Mouse (Mus musculus): ENCODE measurements at regions not wholly inside any gene's neighbourhood (a gene's known extent, or its start where the extent isn't known, plus 50 kb on each side); places are given as distances from the start of the nearest gene placed in this dataset.

GRCm38 (mm10) chr13:111938896-111939422, 130.2 kb upstream of the Map3k1 start:
- ATAC-seq (replicated peaks; ENCODE audit: low read depth, poor library complexity, severe bottlenecking) = no peak

- no peak for ATAC-seq (replicated peaks; ENCODE audit: low read depth, poor library complexity, severe bottlenecking)
Measured at GRCm38 (mm10) chr13:111939534-111940115, 130.8 kb upstream of the Map3k1 start.

- no peak for ATAC-seq (replicated peaks; ENCODE audit: low read depth, poor library complexity, severe bottlenecking)
Measured at GRCm38 (mm10) chr13:111940275-111940674, 131.5 kb upstream of the Map3k1 start.

GRCm38 (mm10) chr13:111940796-111941513, 132.2 kb upstream of the Map3k1 start:
- ATAC-seq (replicated peaks; ENCODE audit: low read depth, poor library complexity, severe bottlenecking) = peak; percentile 48

GRCm38 (mm10) chr13:111941946-111942345, 133.2 kb upstream of the Map3k1 start:
- ATAC-seq (replicated peaks; ENCODE audit: low read depth, poor library complexity, severe bottlenecking) = no peak

GRCm38 (mm10) chr13:111943392-111944088, 134.7 kb upstream of the Map3k1 start:
- no peak for ATAC-seq (replicated peaks; ENCODE audit: low read depth, poor library complexity, severe bottlenecking)

- ATAC-seq (replicated peaks; ENCODE audit: low read depth, poor library complexity, severe bottlenecking) = peak; percentile 39
Measured at GRCm38 (mm10) chr13:111944089-111944406, 135.3 kb upstream of the Map3k1 start.

GRCm38 (mm10) chr13:111946271-111946670, 137.5 kb upstream of the Map3k1 start:
- ATAC-seq (replicated peaks; ENCODE audit: low read depth, poor library complexity, severe bottlenecking) = no peak

- no peak for ATAC-seq (replicated peaks; ENCODE audit: low read depth, poor library complexity, severe bottlenecking)
Measured at GRCm38 (mm10) chr13:111946811-111947210, 138.0 kb upstream of the Map3k1 start.

- no peak for ATAC-seq (replicated peaks; ENCODE audit: low read depth, poor library complexity, severe bottlenecking)
Measured at GRCm38 (mm10) chr13:111948395-111948794, 139.6 kb upstream of the Map3k1 start.

- no peak for ATAC-seq (replicated peaks; ENCODE audit: low read depth, poor library complexity, severe bottlenecking)
Measured at GRCm38 (mm10) chr13:111950042-111950441, 141.2 kb upstream of the Map3k1 start.

- ATAC-seq (replicated peaks; ENCODE audit: low read depth, poor library complexity, severe bottlenecking) = no peak
Measured at GRCm38 (mm10) chr13:111953860-111954519, 145.2 kb upstream of the Map3k1 start.

- ATAC-seq (replicated peaks; ENCODE audit: low read depth, poor library complexity, severe bottlenecking) = no peak
Measured at GRCm38 (mm10) chr13:111954520-111954884, 145.7 kb upstream of the Map3k1 start.

- no peak for ATAC-seq (replicated peaks; ENCODE audit: low read depth, poor library complexity, severe bottlenecking)
Measured at GRCm38 (mm10) chr13:111957118-111957517, 148.3 kb upstream of the Map3k1 start.

GRCm38 (mm10) chr13:111957674-111958273, 149.0 kb upstream of the Map3k1 start:
- ATAC-seq (replicated peaks; ENCODE audit: low read depth, poor library complexity, severe bottlenecking) = no peak

- no peak for ATAC-seq (replicated peaks; ENCODE audit: low read depth, poor library complexity, severe bottlenecking)
Measured at GRCm38 (mm10) chr13:111958421-111958820, 149.6 kb upstream of the Map3k1 start.

GRCm38 (mm10) chr13:111960036-111960435, 151.2 kb upstream of the Map3k1 start:
- no peak for ATAC-seq (replicated peaks; ENCODE audit: low read depth, poor library complexity, severe bottlenecking)

GRCm38 (mm10) chr13:111961423-111961822, 152.6 kb upstream of the Map3k1 start:
- ATAC-seq (replicated peaks; ENCODE audit: low read depth, poor library complexity, severe bottlenecking) = no peak

GRCm38 (mm10) chr13:111962155-111962554, 153.4 kb upstream of the Map3k1 start:
- ATAC-seq (replicated peaks; ENCODE audit: low read depth, poor library complexity, severe bottlenecking) = no peak

GRCm38 (mm10) chr13:111966113-111966512, 157.3 kb upstream of the Map3k1 start:
- ATAC-seq (replicated peaks; ENCODE audit: low read depth, poor library complexity, severe bottlenecking) = no peak

Data from common myeloid progenitor, adult 5-6 weeks (primary cell).